Comparison of ENCODE assay signal across 14 mouse cellular contexts in genomic region chr15:79984152-79984551, GRCm38 (mm10). TPM values are rescaled to one million over a fixed set of nuclear protein-coding genes. Genes with fewer than 3 reads are reported as not detected.
DNase-seq lines count a peak whose midpoint lies in the region; ATAC-seq and TF ChIP-seq lines count a peak whose summit lies in the region.
"Had no signal": no experiment of that assay in that cellular context is flagged by ENCODE, and none has a peak within 500 bp of the region (broad histone marks: within the 10 kb centered on the region; RNA-seq: fewer than 3 reads in every experiment).

No protein-coding gene starts in this region.

- 38% methylated on average over 7 of the region's 7 CpGs for WGBS in limb, embryonic 12.5 days
- 52% methylated on average over 7 of the region's 7 CpGs for WGBS in limb, embryonic 10.5 days
- WGBS in intestine, embryonic 15.5 days, result 24% methylated on average over 7 of the region's 7 CpGs
- WGBS in lung, adult 2 months, result 41% methylated on average over 7 of the region's 7 CpGs
- 25% methylated on average over 7 of the region's 7 CpGs for WGBS in stomach, embryonic 14.5 days
- 66% methylated on average over 7 of the region's 7 CpGs for WGBS in forebrain, embryonic 14.5 days
- 73% methylated on average over 7 of the region's 7 CpGs for WGBS in thymus, adult 2 months

- H3K4me3 ChIP-seq in limb, embryonic 12.5 days (replicated peaks), result no peak overlapping the region
- H3K4me3 ChIP-seq in limb, embryonic 10.5 days, result no peak overlapping the region
- no peak overlapping the region for H3K4me3 ChIP-seq in intestine, embryonic 15.5 days (replicated peaks)
- no peak overlapping the region for H3K4me3 ChIP-seq in lung, adult 2 months (replicated peaks; ENCODE audit: extremely low read depth, low read depth, low read length)
- H3K4me3 ChIP-seq in stomach, embryonic 14.5 days (ENCODE audit: low read depth, low read length), result no peak overlapping the region
- no peak overlapping the region for H3K4me3 ChIP-seq in forebrain, embryonic 14.5 days (ENCODE audit: low read depth, low read length)
- no peak overlapping the region for H3K4me3 ChIP-seq in thymus, adult 2 months (ENCODE audit: control insufficient read depth, insufficient read depth, low read length)
- H3K4me3 ChIP-seq: embryonic facial prominence, embryonic 12.5 days; layer of hippocampus, adult 2 months; liver, embryonic 15.5 days; midbrain, embryonic 13.5 days had no signal

- ATAC-seq in limb, embryonic 12.5 days (ENCODE audit: insufficient number of reproducible peaks, insufficient read depth, low FRiP score, low TSS enrichment, low read depth), result 0 out of 2 replicates have a peak, but pooled peaks have one; percentile 22
- peak; percentile 77 for ATAC-seq in intestine, embryonic 15.5 days
- ATAC-seq in stomach, embryonic 14.5 days (ENCODE audit: insufficient number of reproducible peaks, insufficient read depth, low FRiP score, low read depth), result peak; percentile 89
- no peak for ATAC-seq in forebrain, embryonic 14.5 days
- ATAC-seq: midbrain, embryonic 13.5 days; Patski had no signal

- DNase-seq in limb, embryonic 10.5 days (ENCODE audit: low spot score), result no peak
- DNase-seq in lung, adult 2 months, result peak; percentile 50
- no peak for DNase-seq in forebrain, embryonic 14.5 days (ENCODE audit: low spot score)
- no peak for DNase-seq in thymus, adult 2 months
- DNase-seq: cerebellum, adult 8-10 months; right cerebral cortex, postnatal 14 days had no signal

- TF ChIP-seq CTCF in lung, adult 2 months (IDR thresholded peaks at IDR 0.05; ENCODE audit: insufficient read depth, low read length), result no peak
- no peak for TF ChIP-seq CTCF in thymus, adult 2 months (IDR thresholded peaks at IDR 0.05; ENCODE audit: borderline replicate concordance, control insufficient read depth, extremely low read depth, insufficient read depth, low read length, poor library complexity)

- no peaks in the 10 kb centered on the region for H3K36me3 ChIP-seq in limb, embryonic 12.5 days
- no peaks in the 10 kb centered on the region for H3K36me3 ChIP-seq in limb, embryonic 10.5 days
- no peaks in the 10 kb centered on the region for H3K36me3 ChIP-seq in intestine, embryonic 15.5 days
- H3K36me3 ChIP-seq in stomach, embryonic 14.5 days (ENCODE audit: control insufficient read depth, insufficient read depth, low read length), result no peaks in the 10 kb centered on the region
- H3K36me3 ChIP-seq in forebrain, embryonic 14.5 days (ENCODE audit: control insufficient read depth, insufficient read depth, low read length), result no peaks in the 10 kb centered on the region
- no peaks in the 10 kb centered on the region for H3K36me3 ChIP-seq in thymus, adult 2 months (ENCODE audit: control insufficient read depth, insufficient read depth, low read length)
- H3K36me3 ChIP-seq: embryonic facial prominence, embryonic 12.5 days; liver, embryonic 15.5 days; midbrain, embryonic 13.5 days had no signal

- H3K27ac ChIP-seq in limb, embryonic 12.5 days, result no peak overlapping the region
- H3K27ac ChIP-seq in limb, embryonic 10.5 days, result no peak overlapping the region
- H3K27ac ChIP-seq in intestine, embryonic 15.5 days, result no peak overlapping the region
- no peak overlapping the region for H3K27ac ChIP-seq in stomach, embryonic 14.5 days (ENCODE audit: low read length)
- H3K27ac ChIP-seq in forebrain, embryonic 14.5 days (ENCODE audit: low read depth, low read length), result no peak overlapping the region
- no peak overlapping the region for H3K27ac ChIP-seq in thymus, adult 2 months (ENCODE audit: control insufficient read depth, insufficient read depth, low read length)
- H3K27ac ChIP-seq: embryonic facial prominence, embryonic 12.5 days; layer of hippocampus, adult 2 months; liver, embryonic 15.5 days; midbrain, embryonic 13.5 days had no signal

- H3K9me3 ChIP-seq in limb, embryonic 12.5 days, result peaks cover 5% of the 10 kb centered on the region; the same call in 1 of the 2 replicates
- H3K9me3 ChIP-seq in limb, embryonic 10.5 days (replicated peaks), result no peaks in the 10 kb centered on the region
- no peaks in the 10 kb centered on the region for H3K9me3 ChIP-seq in intestine, embryonic 15.5 days
- H3K9me3 ChIP-seq in stomach, embryonic 14.5 days (ENCODE audit: control insufficient read depth, low read depth, low read length), result no peaks in the 10 kb centered on the region
- H3K9me3 ChIP-seq in forebrain, embryonic 14.5 days (replicated peaks; ENCODE audit: control insufficient read depth, low read length), result no peaks in the 10 kb centered on the region
- H3K9me3 ChIP-seq: embryonic facial prominence, embryonic 12.5 days; liver, embryonic 15.5 days; midbrain, embryonic 13.5 days had no signal

- H3K9ac ChIP-seq in limb, embryonic 12.5 days (replicated peaks), result 0 out of 2 replicates have a peak overlapping the region, but pooled peaks have one; percentile 8
- no peak overlapping the region for H3K9ac ChIP-seq in intestine, embryonic 15.5 days
- H3K9ac ChIP-seq in stomach, embryonic 14.5 days (replicated peaks; ENCODE audit: low read depth, low read length), result no peak overlapping the region
- no peak overlapping the region for H3K9ac ChIP-seq in forebrain, embryonic 14.5 days (ENCODE audit: low read length)
- H3K9ac ChIP-seq: embryonic facial prominence, embryonic 12.5 days; liver, embryonic 15.5 days; midbrain, embryonic 13.5 days had no signal

- H3K4me2 ChIP-seq in limb, embryonic 12.5 days, result no peak overlapping the region
- no peak overlapping the region for H3K4me2 ChIP-seq in intestine, embryonic 15.5 days (replicated peaks)
- H3K4me2 ChIP-seq in stomach, embryonic 14.5 days (replicated peaks; ENCODE audit: low read depth, low read length), result no peak overlapping the region
- H3K4me2 ChIP-seq in forebrain, embryonic 14.5 days (ENCODE audit: low read length), result no peak overlapping the region
- H3K4me2 ChIP-seq: embryonic facial prominence, embryonic 12.5 days; liver, embryonic 15.5 days; midbrain, embryonic 13.5 days had no signal

- TF ChIP-seq POLR2A in lung, adult 2 months (IDR thresholded peaks at IDR 0.05; ENCODE audit: borderline replicate concordance, extremely low read depth, low read depth, low read length), result no peak
- no peak for TF ChIP-seq POLR2A in thymus, adult 2 months (IDR thresholded peaks at IDR 0.05; ENCODE audit: control insufficient read depth, extremely low read depth, insufficient read depth, low read length, poor library complexity)

- H3K27me3 ChIP-seq in limb, embryonic 12.5 days, result no peaks in the 10 kb centered on the region
- H3K27me3 ChIP-seq in limb, embryonic 10.5 days (ENCODE audit: low read depth, poor library complexity, severe bottlenecking), result no peaks in the 10 kb centered on the region
- no peaks in the 10 kb centered on the region for H3K27me3 ChIP-seq in intestine, embryonic 15.5 days (replicated peaks)
- H3K27me3 ChIP-seq in stomach, embryonic 14.5 days (ENCODE audit: control insufficient read depth, insufficient read depth, low read length), result no peaks in the 10 kb centered on the region
- no peaks in the 10 kb centered on the region for H3K27me3 ChIP-seq in forebrain, embryonic 14.5 days (replicated peaks; ENCODE audit: control insufficient read depth, insufficient read depth, low read length)
- H3K27me3 ChIP-seq in thymus, adult 2 months (ENCODE audit: control insufficient read depth, insufficient read depth, low read length), result no peaks in the 10 kb centered on the region
- H3K27me3 ChIP-seq: embryonic facial prominence, embryonic 12.5 days; liver, embryonic 15.5 days; midbrain, embryonic 13.5 days; Patski had no signal

- H3K4me1 ChIP-seq in limb, embryonic 12.5 days (replicated peaks), result peaks cover 22% of the 10 kb centered on the region
- H3K4me1 ChIP-seq in limb, embryonic 10.5 days, result peaks cover 20% of the 10 kb centered on the region; the same call in 1 of the 2 replicates
- peaks cover 8% of the 10 kb centered on the region; the same call in 1 of the 2 replicates for H3K4me1 ChIP-seq in intestine, embryonic 15.5 days (replicated peaks)
- H3K4me1 ChIP-seq in lung, adult 2 months (ENCODE audit: control insufficient read depth, insufficient read depth, low read length), result peaks cover 3% of the 10 kb centered on the region; the same call in 1 of the 2 replicates
- peaks cover 7% of the 10 kb centered on the region; the same call in 1 of the 2 replicates for H3K4me1 ChIP-seq in stomach, embryonic 14.5 days (ENCODE audit: control insufficient read depth, insufficient read depth, low read length)
- H3K4me1 ChIP-seq in forebrain, embryonic 14.5 days (ENCODE audit: control insufficient read depth, insufficient read depth, low read length), result no peaks in the 10 kb centered on the region
- H3K4me1 ChIP-seq in thymus, adult 2 months (replicated peaks; ENCODE audit: control insufficient read depth, insufficient read depth, low read length), result 0 out of 2 replicates have a peak, but pooled peaks cover 5% of the 10 kb centered on the region
- H3K4me1 ChIP-seq: liver, embryonic 15.5 days; midbrain, embryonic 13.5 days had no signal

RNA-seq across cellular contexts. Expression of gene Cbx7, which starts 13.2 kb away (rescaled TPM):
- polyA plus RNA-seq in limb, embryonic 12.5 days (2016; fragmentation: Nextera tagmentation; extraction: Ambion mirVana), result 2.0 and 2.5 TPM in 2 replicates
- polyA plus RNA-seq in limb, embryonic 10.5 days (2016; fragmentation: Nextera tagmentation; extraction: Ambion mirVana), result 1.1 and 1.3 TPM in 2 replicates
- 3.9 and 4.6 TPM in 2 replicates for polyA plus RNA-seq in intestine, embryonic 15.5 days (2015; fragmentation: Nextera tagmentation; extraction: Ambion mirVana)
- 72.5 and 75.9 TPM in 2 replicates for polyA plus RNA-seq in lung, adult 2 months (2012; rRNA removed)
- polyA plus RNA-seq in stomach, embryonic 14.5 days (2014; fragmentation: Nextera tagmentation; extraction: Ambion mirVana), result 5.0 and 5.8 TPM in 2 replicates
- 1.6 and 2.1 TPM in 2 replicates for polyA plus RNA-seq in forebrain, embryonic 14.5 days (2014; fragmentation: Nextera tagmentation; extraction: Ambion mirVana)
- 61.9 and 72.6 TPM in 2 replicates for polyA plus RNA-seq in thymus, adult 2 months (2012; rRNA removed)

RNA-seq across cellular contexts. Expression of gene Pdgfb, which starts 30.6 kb away (rescaled TPM):
- polyA plus RNA-seq in limb, embryonic 12.5 days (2016; fragmentation: Nextera tagmentation; extraction: Ambion mirVana), result 2.5 and 2.8 TPM in 2 replicates
- polyA plus RNA-seq in limb, embryonic 10.5 days (2016; fragmentation: Nextera tagmentation; extraction: Ambion mirVana), result 1.5 and 2.0 TPM in 2 replicates
- polyA plus RNA-seq in intestine, embryonic 15.5 days (2015; fragmentation: Nextera tagmentation; extraction: Ambion mirVana), result 7.2 and 8.3 TPM in 2 replicates
- polyA plus RNA-seq in lung, adult 2 months (2012; rRNA removed), result 138 and 155 TPM in 2 replicates
- 5.0 and 6.2 TPM in 2 replicates for polyA plus RNA-seq in stomach, embryonic 14.5 days (2014; fragmentation: Nextera tagmentation; extraction: Ambion mirVana)
- polyA plus RNA-seq in forebrain, embryonic 14.5 days (2014; fragmentation: Nextera tagmentation; extraction: Ambion mirVana), result 2.7 and 3.4 TPM in 2 replicates
- polyA plus RNA-seq in thymus, adult 2 months (2012; rRNA removed), result 10.9 and 11.6 TPM in 2 replicates

Comparison
In these comparisons a context has a peak if more than half of its experiments do, and no peak if none do; other contexts are left out.
1. RNA of gene Pdgfb, which starts 30.6 kb away (polyA plus RNA-seq): 138 to 155 TPM in lung, adult 2 months; 10.9 to 11.6 TPM in thymus, adult 2 months, 7.2 to 8.3 TPM in intestine, embryonic 15.5 days, 5.0 to 6.2 TPM in stomach, embryonic 14.5 days, 2.5 to 2.8 TPM in limb, embryonic 12.5 days, 2.7 to 3.4 TPM in forebrain, embryonic 14.5 days and 1.5 to 2.0 TPM in limb, embryonic 10.5 days; every median in the first group is over 10 times any median in the second.